Mouse (Mus musculus): ENCODE data around the gene Zfp276. TPM values are rescaled to one million over a fixed set of nuclear protein-coding genes. Genes with fewer than 3 reads are reported as not detected.

Gene Zfp276
- polyA plus RNA-seq (2014; fragmentation: Nextera tagmentation; extraction: Ambion mirVana) = 25.1 and 26.5 TPM in 2 replicates

DNA sequence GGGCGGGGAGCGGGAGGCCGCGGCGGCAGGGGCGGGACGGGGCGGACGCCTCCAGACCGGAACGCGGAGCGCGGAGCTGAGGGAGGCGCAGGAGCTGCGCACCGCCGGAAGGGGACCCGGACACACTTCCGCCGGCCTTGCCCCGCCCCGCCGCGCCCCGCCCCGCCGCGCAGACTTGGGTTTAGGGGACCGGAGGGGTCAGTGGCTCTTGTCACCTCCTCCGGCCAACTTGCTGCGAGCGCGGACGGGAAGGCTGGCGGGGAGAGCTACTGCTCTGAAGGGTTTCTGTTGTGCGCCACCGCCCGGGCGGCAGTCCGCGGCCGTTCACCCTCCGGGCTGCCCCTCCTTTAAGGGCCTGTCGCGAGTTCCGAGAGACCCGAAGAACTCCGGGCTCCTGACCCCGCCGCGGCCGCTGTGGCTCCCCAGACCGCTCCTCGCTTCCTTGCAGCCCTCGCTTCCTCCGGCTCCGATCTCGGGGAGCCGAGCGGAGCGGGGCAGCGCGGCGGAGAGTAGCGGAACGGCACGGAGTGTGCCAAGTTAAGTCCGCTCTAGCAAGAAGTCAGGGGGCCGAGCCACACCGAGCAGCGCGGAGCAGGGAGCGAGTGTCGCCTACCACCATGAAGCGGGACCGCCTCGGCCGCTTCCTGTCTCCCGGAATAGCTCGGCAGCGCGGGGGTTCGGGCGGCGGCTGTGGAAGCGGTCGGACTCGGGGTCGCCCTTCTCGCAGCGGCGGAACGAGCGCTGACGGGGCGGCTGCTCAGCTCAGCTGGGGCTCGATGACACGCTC is at the start of gene Zfp276, which contains the start of gene Vps9d1:
Gene Zfp276 (plus strand): TSS at position 97 of the 787 bp plus-strand sequence.
Gene Vps9d1 (minus strand): TSS at position 250 of the 787 bp plus-strand sequence.
- Histone ChIP-seq H3K9me3 (ENCODE audit: control insufficient read depth, low read length) (no peaks in the 10 kb centered on the region), H3K4me3 (ENCODE audit: low read depth, low read length) (peak within 1 kb of the TSS; percentile 56), H3K27me3 (ENCODE audit: control insufficient read depth, insufficient read depth, low read length) (no peaks in the 10 kb centered on the region), H3K4me2 (ENCODE audit: low read depth, low read length, severe bottlenecking) (peak within 1 kb of the TSS; percentile 96), H3K36me3 (ENCODE audit: control insufficient read depth, insufficient read depth, low read length) (no peaks in the 10 kb centered on the region; the same call in 1 of the 2 replicates), H3K9ac (ENCODE audit: low read length) (peak within 1 kb of the TSS; percentile 95), H3K4me1 (replicated peaks; ENCODE audit: control insufficient read depth, insufficient read depth, low read length) (peaks cover 12% of the 10 kb centered on the region), H3K27ac (ENCODE audit: low read depth, low read length) (peak within 1 kb of the TSS; percentile 72)
- WGBS = under 1% methylated on average over 81 of the region's 99 CpGs
- DNase-seq (ENCODE audit: low spot score) (peak; percentile 93), ATAC-seq (replicated peaks; ENCODE audit: low FRiP score) (peak; percentile 95)

- peak overlapping the region; percentile 94 for H3K4me2 ChIP-seq (ENCODE audit: low read depth, low read length, severe bottlenecking)
- H3K36me3 ChIP-seq (ENCODE audit: control insufficient read depth, insufficient read depth, low read length) = peaks cover 2% of the 10 kb centered on the region; the same call in 1 of the 2 replicates
- no peaks in the 10 kb centered on the region for H3K9me3 ChIP-seq (ENCODE audit: control insufficient read depth, low read length)
- DNase-seq (ENCODE audit: low spot score) = no peak
- ATAC-seq (replicated peaks; ENCODE audit: low FRiP score) = no peak
- H3K9ac ChIP-seq (ENCODE audit: low read length) = peak overlapping the region; percentile 89
- no peaks in the 10 kb centered on the region for H3K27me3 ChIP-seq (ENCODE audit: control insufficient read depth, insufficient read depth, low read length)
- peak overlapping the region; percentile 94 for H3K4me3 ChIP-seq (ENCODE audit: low read depth, low read length)
- H3K27ac ChIP-seq (ENCODE audit: low read depth, low read length) = no peak overlapping the region
- 56% methylated on average over 10 of the region's 10 CpGs for WGBS
- H3K4me1 ChIP-seq (replicated peaks; ENCODE audit: control insufficient read depth, insufficient read depth, low read length) = peaks cover 13% of the 10 kb centered on the region; the same call in 1 of the 2 replicates
Observed at GRCm38 (mm10) chr8:123211876-123212275, 42.1 kb upstream of the Zfp276 start.

DNA sequence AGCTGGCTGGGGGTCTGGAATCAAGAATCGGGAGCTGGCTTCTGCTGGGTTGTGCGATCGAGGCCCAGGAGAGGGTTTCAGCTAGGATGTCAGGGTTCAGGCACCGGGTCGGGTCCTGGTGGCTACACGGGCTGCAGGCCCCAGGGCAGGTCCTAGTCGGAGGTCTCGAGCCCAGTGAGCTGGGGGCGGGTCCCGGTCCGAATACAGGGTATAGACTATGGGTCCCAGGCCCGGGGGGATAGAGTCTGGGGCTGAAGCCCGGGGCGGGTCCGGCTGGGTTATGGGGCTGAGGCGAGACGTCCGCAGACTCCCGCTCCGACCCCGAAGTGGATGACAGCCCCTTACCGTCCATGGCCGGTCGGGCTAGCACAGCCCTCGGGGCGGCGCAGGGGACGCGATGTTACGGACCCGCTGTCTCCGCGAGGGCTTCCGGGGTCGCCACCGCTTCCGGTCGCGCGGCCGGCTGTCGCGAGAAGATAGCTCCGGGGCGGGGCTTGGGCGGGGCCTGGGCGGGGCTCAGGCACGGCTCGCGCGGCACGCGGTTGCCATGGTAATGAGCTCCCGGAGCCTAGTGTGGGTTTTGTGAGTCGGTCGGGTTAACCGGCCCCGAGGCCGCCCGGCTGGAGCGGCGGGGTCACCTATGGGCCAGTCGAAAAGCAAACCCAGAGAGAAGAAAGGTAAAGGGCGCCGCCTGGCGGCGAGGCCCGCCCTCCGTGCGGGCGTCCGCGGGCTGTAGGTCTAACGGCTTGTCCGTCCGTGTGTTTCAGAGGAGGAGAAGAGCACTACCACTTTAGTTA is 41.5 kb upstream of the Zfp276 start, which contains the start of the genes Chmp1a and Spata33:
Gene Chmp1a (minus strand): TSS at position 443 of the 797 bp plus-strand sequence.
Gene Spata33 (plus strand): TSS at position 512 of the 797 bp plus-strand sequence.
- H3K9ac ChIP-seq (ENCODE audit: low read length) = peak within 1 kb of the TSS; percentile 89
- no peaks in the 10 kb centered on the region for H3K9me3 ChIP-seq (ENCODE audit: control insufficient read depth, low read length)
- H3K4me1 ChIP-seq (replicated peaks; ENCODE audit: control insufficient read depth, insufficient read depth, low read length) = peaks cover 13% of the 10 kb centered on the region; the same call in 1 of the 2 replicates
- H3K36me3 ChIP-seq (ENCODE audit: control insufficient read depth, insufficient read depth, low read length) = peaks cover 2% of the 10 kb centered on the region; the same call in 1 of the 2 replicates
- H3K27ac ChIP-seq (ENCODE audit: low read depth, low read length) = peak within 1 kb of the TSS; percentile 9; the same call in 1 of the 2 replicates
- no peaks in the 10 kb centered on the region for H3K27me3 ChIP-seq (ENCODE audit: control insufficient read depth, insufficient read depth, low read length)
- peak; percentile 99 for DNase-seq (ENCODE audit: low spot score)
- peak; percentile 98 for ATAC-seq (replicated peaks; ENCODE audit: low FRiP score)
- WGBS = 1% methylated on average over 76 of the region's 76 CpGs
- peak within 1 kb of the TSS; percentile 94 for H3K4me3 ChIP-seq (ENCODE audit: low read depth, low read length)
- peak within 1 kb of the TSS; percentile 94 for H3K4me2 ChIP-seq (ENCODE audit: low read depth, low read length, severe bottlenecking)

- H3K9ac ChIP-seq (ENCODE audit: low read length) = peak overlapping the region; percentile 54
- peak overlapping the region; percentile 94 for H3K4me2 ChIP-seq (ENCODE audit: low read depth, low read length, severe bottlenecking)
- peaks cover 13% of the 10 kb centered on the region; the same call in 1 of the 2 replicates for H3K4me1 ChIP-seq (replicated peaks; ENCODE audit: control insufficient read depth, insufficient read depth, low read length)
- ATAC-seq (replicated peaks; ENCODE audit: low FRiP score) (no peak; the same call in 1 of the 2 replicates), DNase-seq (ENCODE audit: low spot score) (no peak)
- H3K9me3 ChIP-seq (ENCODE audit: control insufficient read depth, low read length) = no peaks in the 10 kb centered on the region
- WGBS = 24% methylated on average over 22 of the region's 22 CpGs
- H3K27ac ChIP-seq (ENCODE audit: low read depth, low read length) = peak overlapping the region; percentile 9; the same call in 1 of the 2 replicates
- H3K36me3 ChIP-seq (ENCODE audit: control insufficient read depth, insufficient read depth, low read length) = peaks cover 2% of the 10 kb centered on the region; the same call in 1 of the 2 replicates
- peak overlapping the region; percentile 94 for H3K4me3 ChIP-seq (ENCODE audit: low read depth, low read length)
- H3K27me3 ChIP-seq (ENCODE audit: control insufficient read depth, insufficient read depth, low read length) = no peaks in the 10 kb centered on the region
Observed at GRCm38 (mm10) chr8:123213118-123213772, 40.8 kb upstream of the Zfp276 start.

DNA sequence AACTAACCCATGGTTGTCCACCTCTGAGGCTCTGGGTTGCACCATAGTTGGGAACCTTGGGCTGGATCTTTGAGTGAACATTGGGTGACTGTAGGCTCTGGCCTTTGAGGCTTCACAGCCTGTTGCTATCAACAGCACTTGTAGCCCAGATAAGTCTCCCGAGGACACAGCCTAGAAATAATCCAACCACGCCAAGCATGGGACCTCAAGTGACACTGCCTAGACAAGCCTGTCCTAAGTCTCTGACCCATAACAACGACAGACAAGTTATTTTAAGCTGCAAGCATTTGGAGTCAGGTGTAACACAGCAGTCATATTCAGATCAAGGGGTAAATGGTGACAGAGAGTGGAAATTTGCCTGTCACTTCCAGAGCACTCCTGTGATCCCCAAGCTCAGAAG is 38.6 kb upstream of the Zfp276 start:
- Histone ChIP-seq H3K9ac (ENCODE audit: low read length) (no peak overlapping the region), H3K9me3 (ENCODE audit: control insufficient read depth, low read length) (no peaks in the 10 kb centered on the region), H3K27me3 (ENCODE audit: control insufficient read depth, insufficient read depth, low read length) (no peaks in the 10 kb centered on the region), H3K4me3 (ENCODE audit: low read depth, low read length) (no peak overlapping the region), H3K27ac (ENCODE audit: low read depth, low read length) (no peak overlapping the region), H3K36me3 (ENCODE audit: control insufficient read depth, insufficient read depth, low read length) (no peaks in the 10 kb centered on the region), H3K4me2 (ENCODE audit: low read depth, low read length, severe bottlenecking) (no peak overlapping the region), H3K4me1 (replicated peaks; ENCODE audit: control insufficient read depth, insufficient read depth, low read length) (peaks cover 13% of the 10 kb centered on the region; the same call in 1 of the 2 replicates)
- ATAC-seq (replicated peaks; ENCODE audit: low FRiP score) (no peak), DNase-seq (ENCODE audit: low spot score) (no peak)
- 88% methylated on average over 3 of the region's 3 CpGs for WGBS

- 92% methylated on average over 1 of the region's 1 CpGs for WGBS
Observed at GRCm38 (mm10) chr8:123220917-123221316, 33.1 kb upstream of the Zfp276 start.

DNA sequence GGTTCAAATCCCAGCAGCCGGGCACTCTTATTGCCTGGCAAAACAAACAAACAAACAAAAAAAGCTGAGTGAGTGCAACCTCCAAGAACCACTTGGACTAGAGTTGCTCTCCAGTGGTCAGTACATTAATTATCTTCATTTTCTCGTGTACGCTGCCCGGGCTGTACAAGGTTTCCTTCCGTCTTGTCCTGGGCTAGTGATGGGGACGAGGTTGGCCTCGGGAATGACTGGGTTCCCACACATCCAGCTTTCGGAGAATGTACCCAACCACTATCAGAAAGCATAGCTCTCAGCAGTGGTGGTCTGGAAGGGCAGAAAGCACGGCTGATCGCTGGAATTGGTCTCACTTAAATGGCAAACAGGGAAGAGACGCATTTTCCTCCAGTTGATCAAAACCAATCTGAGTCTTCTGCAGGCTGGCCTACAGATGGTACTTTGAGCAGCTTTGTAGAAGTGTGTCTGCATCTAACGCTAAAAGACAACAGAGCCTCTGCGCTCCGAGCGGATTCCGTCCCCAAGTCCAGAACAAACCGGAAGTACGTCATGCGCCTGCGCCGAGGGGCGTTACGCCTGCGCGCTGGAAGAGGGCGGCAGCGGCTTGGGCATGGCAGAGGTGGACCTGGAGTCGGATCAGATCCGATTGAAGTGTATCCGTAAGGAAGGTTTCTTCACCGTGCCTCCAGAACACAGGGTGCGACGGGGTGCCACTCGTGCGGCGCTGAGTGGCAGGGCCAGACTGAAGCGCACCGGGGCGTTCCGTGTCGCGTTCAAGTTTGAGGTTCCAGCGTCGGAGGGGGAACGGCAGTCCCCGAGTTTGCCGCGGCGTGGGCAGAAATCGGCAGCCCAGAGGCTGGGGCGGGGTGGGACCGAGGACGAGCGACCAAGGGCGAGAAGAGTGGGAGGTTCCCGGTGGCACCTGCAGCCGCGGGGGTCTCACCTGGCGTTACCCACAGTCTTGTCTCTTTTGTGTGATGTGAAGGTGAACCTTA is 29.4 kb upstream of the Zfp276 start, which contains the start of gene Cdk10:
Gene Cdk10 (plus strand): TSS at position 565 of the 989 bp plus-strand sequence.
- ATAC-seq (replicated peaks; ENCODE audit: low FRiP score) (peak; percentile 90), DNase-seq (ENCODE audit: low spot score) (peak; percentile 94)
- Histone ChIP-seq H3K9me3 (ENCODE audit: control insufficient read depth, low read length) (no peaks in the 10 kb centered on the region), H3K36me3 (ENCODE audit: control insufficient read depth, insufficient read depth, low read length) (peaks cover 2% of the 10 kb centered on the region; the same call in 1 of the 2 replicates), H3K4me3 (ENCODE audit: low read depth, low read length) (peak within 1 kb of the TSS; percentile 69), H3K27me3 (ENCODE audit: control insufficient read depth, insufficient read depth, low read length) (no peaks in the 10 kb centered on the region), H3K9ac (ENCODE audit: low read length) (peak within 1 kb of the TSS; percentile 82), H3K4me1 (replicated peaks; ENCODE audit: control insufficient read depth, insufficient read depth, low read length) (peaks cover 9% of the 10 kb centered on the region; the same call in 1 of the 2 replicates), H3K27ac (ENCODE audit: low read depth, low read length) (peak within 1 kb of the TSS; percentile 47; the same call in 1 of the 2 replicates), H3K4me2 (ENCODE audit: low read depth, low read length, severe bottlenecking) (peak within 1 kb of the TSS; percentile 77)
- WGBS = 4% methylated on average over 59 of the region's 59 CpGs

More at GRCm38 (mm10) chr8:123220917-123221316, 33.1 kb upstream of the Zfp276 start:
- DNase-seq (ENCODE audit: low spot score) = no peak
- Histone ChIP-seq H3K27me3 (ENCODE audit: control insufficient read depth, insufficient read depth, low read length) (no peaks in the 10 kb centered on the region), H3K27ac (ENCODE audit: low read depth, low read length) (no peak overlapping the region), H3K4me2 (ENCODE audit: low read depth, low read length, severe bottlenecking) (no peak overlapping the region), H3K4me3 (ENCODE audit: low read depth, low read length) (no peak overlapping the region), H3K9ac (ENCODE audit: low read length) (no peak overlapping the region), H3K36me3 (ENCODE audit: control insufficient read depth, insufficient read depth, low read length) (no peaks in the 10 kb centered on the region), H3K4me1 (replicated peaks; ENCODE audit: control insufficient read depth, insufficient read depth, low read length) (peaks cover 9% of the 10 kb centered on the region; the same call in 1 of the 2 replicates), H3K9me3 (ENCODE audit: control insufficient read depth, low read length) (no peaks in the 10 kb centered on the region)
- ATAC-seq (replicated peaks; ENCODE audit: low FRiP score) = no peak
